Mouse (Mus musculus) liver, embryonic 14.5 days (tissue): ENCODE results near the gene Nadk. TPM values are rescaled to one million over a fixed set of nuclear protein-coding genes. Genes with fewer than 3 reads are reported as not detected.
"Not testable (repeated sequence)": the region's sequence is repeated elsewhere in the genome, so short reads cannot be mapped to it uniquely, and the experiment has no call there.

Experiments
- ATAC-seq: fragments of 200-750 bp; cut with Nextera tagmentation; 2 replicates; pipeline ENCODE4 v1.8.0; 2017; ENCODE audit warnings: moderate number of reproducible peaks, mild to moderate bottlenecking, moderate library complexity; ENCODE audit not compliant: insufficient read depth
- DNase-seq, 3 experiments: peaks; one replicate each; pipeline ENCODE4 v3.0.0-alpha.2; 2012 to 2013; ENCODE audit warnings: low read depth in 3 of 3, low spot score in 3 of 3
- H3K27ac ChIP-seq: fragments of 300-500 bp; sonication (generic); 2 replicates; pipeline ENCODE4 v1.5.1; 2014; ENCODE audit warnings: moderate library complexity, mild to moderate bottlenecking, control low read depth, inconsistent platforms
- H3K27me3 ChIP-seq: fragments of 300-500 bp; sonication (generic); 2 replicates; pipeline ENCODE4 v1.6.1; 2014; ENCODE audit warnings: mild to moderate bottlenecking, low read length, moderate library complexity; ENCODE audit not compliant: control insufficient read depth, insufficient read depth
- H3K36me3 ChIP-seq: fragments of 300-500 bp; sonication (generic); replicated peaks from 2 replicates; pipeline ENCODE4 v1.6.1; 2014; ENCODE audit warnings: low read depth; ENCODE audit not compliant: control insufficient read depth, insufficient read depth
- H3K4me1 ChIP-seq, 2 experiments: fragments of 200-500 bp in 1 of 2; fragments of 300-500 bp in 1 of 2; sonication (generic) in 1 of 2; replicated peaks; 2 replicates each; pipeline ENCODE4 v1.6.1; 2012 to 2014; ENCODE audit warnings: antibody characterized with exemption in 1 of 2, inconsistent platforms in 1 of 2, low read length in 1 of 2; ENCODE audit not compliant: control insufficient read depth in 2 of 2, insufficient read depth in 2 of 2
- H3K4me2 ChIP-seq: fragments of 300-500 bp; sonication (generic); 2 replicates; pipeline ENCODE4 v1.6.1; 2014; ENCODE audit warnings: low read depth, mild to moderate bottlenecking, control low read depth, moderate library complexity
- H3K4me3 ChIP-seq, 2 experiments: fragments of 200-500 bp in 1 of 2; fragments of 300-500 bp in 1 of 2; sonication (generic) in 1 of 2; 2 replicates each; pipeline ENCODE4 v1.5.1; 2012 to 2014; ENCODE audit warnings: low read depth in 2 of 2, low read length in 2 of 2, mild to moderate bottlenecking in 2 of 2, control low read depth in 1 of 2, inconsistent platforms in 1 of 2, moderate library complexity in 1 of 2; ENCODE audit not compliant: insufficient read depth in 1 of 2
- H3K9ac ChIP-seq: fragments of 300-500 bp; sonication (generic); replicated peaks from 2 replicates; pipeline ENCODE4 v1.6.1; 2014; ENCODE audit warnings: mild to moderate bottlenecking, control low read depth, moderate library complexity
- H3K9me3 ChIP-seq: fragments of 300-500 bp; sonication (generic); 2 replicates; pipeline ENCODE4 v1.6.1; 2016; ENCODE audit warnings: low read length, mixed read lengths; ENCODE audit not compliant: control insufficient read depth
- CTCF ChIP-seq: IDR thresholded peaks from 2 replicates; pipeline ENCODE4 v1.5.1; 2016; ENCODE audit warnings: antibody characterized with exemption, low read depth, control low read depth
- EP300 ChIP-seq: IDR thresholded peaks from 2 replicates; pipeline ENCODE4 v1.6.1; 2016; ENCODE audit warnings: antibody characterized with exemption, low read depth
- WGBS: fragments of 180-500 bp; shearing (Covaris S2); extraction: QIAGEN DNeasy Blood & Tissue Kit; methylation state at CpG from one replicate; pipeline ENCODE4 v1.1.7; 2014; ENCODE audit not compliant: insufficient replicate concordance; 5-methylcytosine and 5-hydroxymethylcytosine counted together
- polyA plus RNA-seq, 2 experiments: library from polyadenylated mRNA; depleted of rRNA in 1 of 2; stranded (reverse) in 1 of 2; unstranded in 1 of 2; fragments of >200 nt; fragmentation: Nextera tagmentation in 1 of 2; extraction: Ambion mirVana in 1 of 2; gene quantifications; 2 replicates each; pipeline versions ENCODE4 v1.2.1 to v1.2.3; 2012 to 2014

Gene Nadk
- polyA plus RNA-seq, 2 experiments: 32.2 to 40.2 TPM

- DNase-seq (no peak), ATAC-seq (peak; percentile 35; the same call in 1 of the 2 replicates)
- H3K9me3 ChIP-seq: no peaks in the 10 kb centered on the region
- TF ChIP-seq EP300 (no peak), CTCF (no peak)
- no peaks in the 10 kb centered on the region for H3K36me3 ChIP-seq
- H3K4me3 ChIP-seq: no peak overlapping the region
- peaks cover 10 to 33% of the 10 kb centered on the region in 2 experiments; a peak in 3 of 4 replicates for H3K4me1 ChIP-seq
- H3K27ac ChIP-seq: no peak overlapping the region
- no peak overlapping the region for H3K9ac ChIP-seq
- no peaks in the 10 kb centered on the region for H3K27me3 ChIP-seq
- WGBS: 69% methylated on average over 7 of the region's 7 CpGs
- peak overlapping the region; percentile 26 for H3K4me2 ChIP-seq
These were observed 6.6 kb downstream of the Nadk start for GRCm38 (mm10) chr4:155568632-155569370.

GRCm38 (mm10) chr4:155569818-155570217 lies 7.6 kb downstream of the Nadk start:
- H3K4me2 ChIP-seq: no peak overlapping the region
- DNase-seq: no peak
- H3K9ac ChIP-seq: no peak overlapping the region
- H3K4me1 ChIP-seq: peaks cover 10 to 29% of the 10 kb centered on the region in 2 experiments; a peak in 3 of 4 replicates
- H3K27me3 ChIP-seq: no peaks in the 10 kb centered on the region
- no peak overlapping the region for H3K27ac ChIP-seq
- 77% methylated on average over 6 of the region's 6 CpGs for WGBS
- no peaks in the 10 kb centered on the region for H3K9me3 ChIP-seq
- ATAC-seq: no peak
- H3K36me3 ChIP-seq: no peaks in the 10 kb centered on the region
- TF ChIP-seq EP300 (no peak), CTCF (no peak)
- H3K4me3 ChIP-seq: no peak overlapping the region

GRCm38 (mm10) chr4:155570315-155570714 lies 8.1 kb downstream of the Nadk start:
- 66% methylated on average over 11 of the region's 11 CpGs for WGBS
- not testable (repeated sequence) for H3K9ac ChIP-seq, H3K9me3 ChIP-seq, H3K4me2 ChIP-seq, ATAC-seq, H3K36me3 ChIP-seq, H3K27ac ChIP-seq, H3K27me3 ChIP-seq, H3K4me3 ChIP-seq, DNase-seq
- H3K4me1 ChIP-seq: peaks cover 5 to 25% of the 10 kb centered on the region in 2 experiments; a peak in 2 of 4 replicates

- no peak overlapping the region for H3K9ac ChIP-seq
- H3K4me3 ChIP-seq: no peak overlapping the region
- WGBS: 45% methylated on average over 2 of the region's 2 CpGs
- no peak overlapping the region for H3K4me2 ChIP-seq
- H3K27ac ChIP-seq: no peak overlapping the region
- DNase-seq (no peak), ATAC-seq (no peak)
- no peaks in the 10 kb centered on the region for H3K36me3 ChIP-seq
- no peaks in the 10 kb centered on the region for H3K27me3 ChIP-seq
- no peak for TF ChIP-seq EP300
- no peak for TF ChIP-seq CTCF
- H3K4me1 ChIP-seq: peaks cover 0 to 17% of the 10 kb centered on the region in 2 experiments; a peak in 2 of 4 replicates
- no peaks in the 10 kb centered on the region for H3K9me3 ChIP-seq
These were observed 9.3 kb downstream of the Nadk start for GRCm38 (mm10) chr4:155571442-155571841.

- Histone ChIP-seq H3K4me3 (no peak overlapping the region), H3K27ac (no peak overlapping the region), H3K27me3 (no peaks in the 10 kb centered on the region), H3K9ac (no peak overlapping the region), H3K36me3 (peaks cover 3% of the 10 kb centered on the region; the same call in 1 of the 2 replicates), H3K4me1 (peaks cover 0 to 16% of the 10 kb centered on the region in 2 experiments; a peak in 2 of 4 replicates), H3K4me2 (no peak overlapping the region), H3K9me3 (no peaks in the 10 kb centered on the region)
- WGBS: 64% methylated on average over 2 of the region's 2 CpGs
- DNase-seq (no peak), ATAC-seq (no peak)
- TF ChIP-seq EP300 (no peak), CTCF (no peak)
These were observed 11.0 kb downstream of the Nadk start for GRCm38 (mm10) chr4:155573155-155573554.
